Mouse (Mus musculus) heart, postnatal 0 days (tissue): Measurements from ENCODE around the gene Olfr62. TPM values are rescaled to one million over a fixed set of nuclear protein-coding genes. Genes with fewer than 3 reads are reported as not detected.

Source experiments
- ATAC-seq: fragments of 200-750 bp; cut with Nextera tagmentation; 2 replicates; pipeline ENCODE4 v1.8.0; 2017; ENCODE audit warnings: low read depth, moderate number of reproducible peaks, moderate library complexity; ENCODE audit not compliant: insufficient read depth
- DNase-seq: peaks from one replicate; pipeline ENCODE4 v3.0.0-alpha.2; 2016; ENCODE audit warnings: low spot score
- H3K27ac ChIP-seq: fragments of 300-500 bp; sonication (generic); 2 replicates; pipeline ENCODE4 v1.5.1; 2014; ENCODE audit warnings: low read depth, mild to moderate bottlenecking
- H3K27me3 ChIP-seq: fragments of 300-500 bp; sonication (generic); 2 replicates; pipeline ENCODE4 v1.6.1; 2014; ENCODE audit warnings: low read length, mixed read lengths; ENCODE audit not compliant: control insufficient read depth, insufficient read depth
- H3K36me3 ChIP-seq: fragments of 300-500 bp; sonication (generic); replicated peaks from 2 replicates; pipeline ENCODE4 v1.6.1; 2014; ENCODE audit warnings: low read length, mixed read lengths; ENCODE audit not compliant: control insufficient read depth, insufficient read depth
- H3K4me1 ChIP-seq: fragments of 300-500 bp; sonication (generic); 2 replicates; pipeline ENCODE4 v1.6.1; 2014; ENCODE audit warnings: antibody characterized with exemption; ENCODE audit not compliant: control insufficient read depth, insufficient read depth
- H3K4me2 ChIP-seq: fragments of 300-500 bp; sonication (generic); 2 replicates; pipeline ENCODE4 v1.6.1; 2014; ENCODE audit warnings: low read depth, mild to moderate bottlenecking, low read length, moderate library complexity
- H3K4me3 ChIP-seq: fragments of 300-500 bp; sonication (generic); 2 replicates; pipeline ENCODE4 v1.5.1; 2014; ENCODE audit warnings: low read depth, low read length
- H3K9ac ChIP-seq: fragments of 300-500 bp; sonication (generic); replicated peaks from 2 replicates; pipeline ENCODE4 v1.6.1; 2014; ENCODE audit warnings: low read depth, low read length, mixed read lengths
- H3K9me3 ChIP-seq: fragments of 300-500 bp; sonication (generic); replicated peaks from 2 replicates; pipeline ENCODE4 v1.6.1; 2016; ENCODE audit warnings: low read length; ENCODE audit not compliant: control insufficient read depth
- CTCF ChIP-seq: IDR thresholded peaks from 2 replicates; pipeline ENCODE4 v1.5.1; 2016; ENCODE audit warnings: antibody characterized with exemption, control low read depth, low read depth
- EP300 ChIP-seq: IDR thresholded peaks from 2 replicates; pipeline ENCODE4 v1.6.1; 2016; ENCODE audit warnings: antibody characterized with exemption, low read depth
- WGBS: fragments of 180-500 bp; shearing (Covaris S2); extraction: QIAGEN DNeasy Blood & Tissue Kit; methylation state at CpG from one replicate; pipeline ENCODE4 v1.1.7; 2014; 5-methylcytosine and 5-hydroxymethylcytosine counted together
- polyA plus RNA-seq: library from polyadenylated mRNA; unstranded; fragments of >200 nt; fragmentation: Nextera tagmentation; extraction: Ambion mirVana; gene quantifications from 2 replicates; pipeline ENCODE4 v1.2.1, GENCODE M21; 2015
- total RNA-seq: library from RNA; depleted of rRNA; stranded (reverse); fragments of >200 nt; gene quantifications from 2 replicates; pipeline ENCODE4 v1.2.3, GENCODE M21; 2014; ENCODE audit warnings: low replicate concordance; rRNA removed

Olfr62 gene
- total RNA-seq (not detected in 2 replicates), polyA plus RNA-seq (not detected in 2 replicates)

GRCm38 (mm10) chr4:118658652-118659051, at the start of gene Olfr62:
Olfr62 (plus strand) TSS chr4:118658952.
- Histone ChIP-seq H3K9ac (no peak within 1 kb of the TSS), H3K36me3 (no peaks in the 10 kb centered on the region), H3K4me1 (no peaks in the 10 kb centered on the region), H3K27ac (no peak within 1 kb of the TSS), H3K4me2 (no peak within 1 kb of the TSS), H3K27me3 (no peaks in the 10 kb centered on the region), H3K9me3 (no peaks in the 10 kb centered on the region), H3K4me3 (no peak within 1 kb of the TSS)
- ATAC-seq (no peak), DNase-seq (no peak)
- TF ChIP-seq EP300 (no peak), CTCF (no peak)

- 62% methylated on average over 3 of the region's 3 CpGs for WGBS
- ATAC-seq = no peak
- peaks cover 4% of the 10 kb centered on the region; the same call in 1 of the 2 replicates for H3K27me3 ChIP-seq
Observed at GRCm38 (mm10) chr4:118609836-118610235, 48.9 kb upstream of the Olfr62 start.

GRCm38 (mm10) chr4:118612619-118613018, 46.1 kb upstream of the Olfr62 start:
- H3K4me1 ChIP-seq = no peaks in the 10 kb centered on the region
- no peak for ATAC-seq
- H3K36me3 ChIP-seq = no peaks in the 10 kb centered on the region
- no peak overlapping the region for H3K27ac ChIP-seq
- no peak overlapping the region for H3K9ac ChIP-seq
- no peaks in the 10 kb centered on the region for H3K9me3 ChIP-seq
- no peak overlapping the region for H3K4me2 ChIP-seq
- no peak overlapping the region for H3K4me3 ChIP-seq
- 20% methylated on average over 11 of the region's 11 CpGs for WGBS
- peak; percentile 31 for TF ChIP-seq CTCF
- TF ChIP-seq EP300 = no peak
- H3K27me3 ChIP-seq = peaks cover 4% of the 10 kb centered on the region; the same call in 1 of the 2 replicates
- DNase-seq = no peak

More at GRCm38 (mm10) chr4:118609836-118610235, 48.9 kb upstream of the Olfr62 start:
- H3K36me3 ChIP-seq = no peaks in the 10 kb centered on the region
- DNase-seq = no peak
- no peak overlapping the region for H3K4me3 ChIP-seq
- no peaks in the 10 kb centered on the region for H3K4me1 ChIP-seq
- no peak overlapping the region for H3K27ac ChIP-seq
- TF ChIP-seq CTCF = no peak
- no peak for TF ChIP-seq EP300
- H3K9ac ChIP-seq = no peak overlapping the region
- H3K9me3 ChIP-seq = no peaks in the 10 kb centered on the region
- no peak overlapping the region for H3K4me2 ChIP-seq

- Histone ChIP-seq H3K4me3 (no peak overlapping the region), H3K9me3 (no peaks in the 10 kb centered on the region), H3K27me3 (peaks cover 4% of the 10 kb centered on the region; the same call in 1 of the 2 replicates), H3K36me3 (no peaks in the 10 kb centered on the region), H3K4me1 (no peaks in the 10 kb centered on the region), H3K9ac (no peak overlapping the region), H3K4me2 (no peak overlapping the region), H3K27ac (no peak overlapping the region)
- WGBS = 75% methylated on average over 11 of the region's 11 CpGs
- DNase-seq = no peak
- TF ChIP-seq EP300 (no peak), CTCF (no peak)
- ATAC-seq = no peak
Observed at GRCm38 (mm10) chr4:118615412-118615811, 43.3 kb upstream of the Olfr62 start.

- Histone ChIP-seq H3K9ac (peak within 1 kb of the TSS; percentile 50), H3K27me3 (no peaks in the 10 kb centered on the region), H3K4me2 (peak within 1 kb of the TSS; percentile 82), H3K36me3 (peaks cover 26% of the 10 kb centered on the region), H3K9me3 (no peaks in the 10 kb centered on the region), H3K4me3 (peak within 1 kb of the TSS; percentile 66), H3K27ac (no peak within 1 kb of the TSS), H3K4me1 (peaks cover 11% of the 10 kb centered on the region)
- no peak for TF ChIP-seq CTCF
- TF ChIP-seq EP300 = no peak
- 1% methylated on average over 41 of the region's 41 CpGs for WGBS
- DNase-seq = peak; percentile 90
- ATAC-seq = peak; percentile 92
Observed at GRCm38 (mm10) chr4:118620279-118620966, 38.3 kb upstream of the Olfr62 start, which contains the start of the genes Cfap57 and Ebna1bp2. Cfap57 (minus strand) TSS chr4:118620777. Ebna1bp2 (plus strand) TSS chr4:118620799.
